Mouse (Mus musculus) skeletal muscle tissue, postnatal 0 days (tissue): ENCODE measurements around the gene Olfr44. TPM values are rescaled to one million over a fixed set of nuclear protein-coding genes. Genes with fewer than 3 reads are reported as not detected.

Experiments
- polyA plus RNA-seq: library from polyadenylated mRNA; unstranded; fragments of >200 nt; fragmentation: Nextera tagmentation; extraction: Ambion mirVana; gene quantifications from 2 replicates; pipeline ENCODE4 v1.2.1, GENCODE M21; 2015

Gene Olfr44
- polyA plus RNA-seq, result not detected in 2 replicates

DNA sequence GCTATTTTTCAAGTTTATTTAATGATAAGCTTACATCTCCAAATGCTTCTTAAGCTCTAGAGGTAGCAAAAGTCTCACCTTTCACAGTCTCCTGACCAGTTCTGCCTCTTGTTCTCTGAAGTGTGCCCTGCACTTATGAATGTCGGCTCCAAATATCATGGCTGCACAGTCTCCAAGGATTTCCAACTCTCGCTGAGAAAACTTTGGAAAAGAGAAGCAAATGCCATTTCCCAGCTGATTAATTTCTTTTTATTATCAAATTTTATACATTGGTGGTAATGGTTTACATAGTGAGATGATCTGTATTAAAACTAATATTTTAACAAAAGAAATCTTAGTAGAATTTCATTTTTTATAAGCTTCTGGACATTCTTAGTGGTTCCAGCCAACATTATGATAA is at the start of gene Olfr44:
Gene Olfr44, minus strand, starts transcription at position 101 of the 400 bp plus-strand sequence.

DNA sequence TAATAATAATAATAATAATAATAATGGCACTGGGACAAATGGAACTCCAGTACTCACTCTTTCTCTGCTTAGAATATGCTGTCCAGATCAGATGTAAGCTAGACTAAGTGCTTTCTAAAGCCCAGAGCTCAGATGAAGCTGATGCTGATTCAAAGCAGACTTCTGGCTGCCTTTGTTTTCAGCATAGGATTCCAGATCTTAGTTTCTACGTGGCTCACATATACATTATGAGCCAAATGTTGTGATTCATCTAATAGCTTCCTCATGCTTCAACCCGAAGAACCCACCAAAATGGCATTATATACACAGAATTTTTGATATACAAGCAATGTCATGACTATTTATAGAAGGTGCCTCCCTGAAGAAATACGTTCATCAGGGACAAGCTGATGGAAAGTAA is 21.7 kb upstream of the Olfr44 start, which contains the start of gene Olfr957:
Gene Olfr957, minus strand, starts transcription at position 279 of the 400 bp plus-strand sequence.

DNA sequence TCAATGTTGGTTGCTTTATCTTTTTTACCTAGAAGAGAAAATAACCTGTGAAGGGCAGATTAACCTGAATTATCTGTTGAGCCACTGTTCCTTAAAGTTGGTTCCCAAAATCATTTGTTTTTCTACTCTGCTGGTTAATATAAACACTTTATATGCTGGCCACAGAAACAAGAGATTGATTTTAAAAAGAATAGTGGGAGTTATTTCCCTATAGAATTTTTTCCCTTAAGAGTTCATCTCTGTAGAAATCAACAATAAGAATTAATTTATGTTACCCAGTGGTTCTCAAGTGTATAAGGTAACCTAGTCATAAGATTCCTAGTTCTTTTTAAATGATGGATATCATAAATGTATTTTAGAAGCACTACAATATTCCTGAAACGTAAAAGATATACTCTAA is 22.0 kb downstream of the Olfr44 start, which contains the start of gene Olfr955:
Gene Olfr955, minus strand, starts transcription at position 101 of the 400 bp plus-strand sequence.

DNA sequence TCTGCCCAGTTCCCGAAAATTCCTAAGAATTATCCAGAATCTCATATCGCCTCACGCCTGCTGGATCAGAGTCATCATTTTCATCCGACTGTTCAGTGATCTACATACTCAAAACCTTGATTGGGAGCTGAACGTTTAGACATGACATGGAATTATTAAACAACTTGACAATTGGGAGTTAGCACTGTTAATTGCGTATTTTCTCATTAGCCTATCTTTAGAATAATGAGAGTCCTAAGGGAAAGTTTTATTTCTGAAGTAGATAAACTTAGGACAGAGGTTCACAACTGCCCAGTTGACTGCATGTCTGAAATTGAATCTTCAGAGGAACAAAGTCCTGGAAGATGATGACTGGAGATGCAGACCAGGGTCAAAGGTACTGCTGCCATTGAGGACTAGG is 37.4 kb downstream of the Olfr44 start, which contains the start of gene Olfr954:
Gene Olfr954, plus strand, starts transcription at position 301 of the 400 bp plus-strand sequence.

Other genes with a start within 250 kb of the Olfr44 start
- not detected in 2 replicates for gene Olfr1537, start 244.0 kb downstream of the Olfr44 start, polyA plus RNA-seq
- gene Olfr945, start 217.2 kb downstream of the Olfr44 start, polyA plus RNA-seq, result not detected in 2 replicates
- gene Olfr948, start 167.9 kb downstream of the Olfr44 start, polyA plus RNA-seq, result not detected in 2 replicates
- gene Olfr951, start 106.6 kb downstream of the Olfr44 start, polyA plus RNA-seq, result not detected in 2 replicates
- not detected in 2 replicates for gene Olfr952, start 66.8 kb downstream of the Olfr44 start, polyA plus RNA-seq
- not detected in 2 replicates for gene Olfr954, start 37.3 kb downstream of the Olfr44 start, polyA plus RNA-seq
- gene Olfr955, start 22.1 kb downstream of the Olfr44 start, polyA plus RNA-seq, result not detected in 2 replicates
- not detected in 2 replicates for gene Olfr957, start 21.8 kb upstream of the Olfr44 start, polyA plus RNA-seq
- gene Olfr958, start 60.1 kb upstream of the Olfr44 start, polyA plus RNA-seq, result not detected in 2 replicates
- gene Olfr959, start 81.6 kb upstream of the Olfr44 start, polyA plus RNA-seq, result not detected in 2 replicates
- 294 and 327 TPM in 2 replicates for gene AW551984, start 110.4 kb upstream of the Olfr44 start, polyA plus RNA-seq
- not detected in 2 replicates for gene Olfr148, start 116.7 kb upstream of the Olfr44 start, polyA plus RNA-seq
- not detected in 2 replicates for gene Olfr960, start 127.4 kb upstream of the Olfr44 start, polyA plus RNA-seq
- not detected in 2 replicates for gene Olfr961, start 151.1 kb upstream of the Olfr44 start, polyA plus RNA-seq
- gene Olfr963, start 173.2 kb upstream of the Olfr44 start, polyA plus RNA-seq, result not detected in 2 replicates
- not detected in 2 replicates for gene Olfr149, start 213.1 kb upstream of the Olfr44 start, polyA plus RNA-seq
- gene Olfr965, start 217.4 kb upstream of the Olfr44 start, polyA plus RNA-seq, result not detected in 2 replicates
- gene Olfr150, start 237.0 kb upstream of the Olfr44 start, polyA plus RNA-seq, result not detected in 2 replicates